Mouse (Mus musculus) kidney, adult 18-20 months (tissue): Measurements from ENCODE around the gene Matk.
"Not testable (repeated sequence)": the region's sequence is repeated elsewhere in the genome, so short reads cannot be mapped to it uniquely, and the experiment has no call there.

Experiments used
- DNase-seq: peaks from one replicate; pipeline ENCODE4 v3.0.0; 2021

Matk gene

GRCm38 (mm10) chr10:81252424-81253419 is at the start of gene Matk:
Gene Matk, plus strand, starts transcription at chr10:81252935.
- no peak for DNase-seq

- DNase-seq = no peak
Measured at GRCm38 (mm10) chr10:81202978-81203720, 49.6 kb upstream of the Matk start.

- no peak for DNase-seq
Measured at GRCm38 (mm10) chr10:81204137-81204536, 48.6 kb upstream of the Matk start.

- no peak for DNase-seq
Measured at GRCm38 (mm10) chr10:81210154-81210553, 42.6 kb upstream of the Matk start.

GRCm38 (mm10) chr10:81216260-81216659 is 36.5 kb upstream of the Matk start:
- DNase-seq = no peak

- DNase-seq = no peak
Measured at GRCm38 (mm10) chr10:81216810-81217209, 35.9 kb upstream of the Matk start.

- not testable (repeated sequence) for DNase-seq
Measured at GRCm38 (mm10) chr10:81217267-81217666, 35.5 kb upstream of the Matk start.

- peak; percentile 77 for DNase-seq
Measured at GRCm38 (mm10) chr10:81217964-81218363, 34.8 kb upstream of the Matk start.

- no peak for DNase-seq
Measured at GRCm38 (mm10) chr10:81221402-81222015, 31.2 kb upstream of the Matk start.

GRCm38 (mm10) chr10:81223731-81224130 is 29.0 kb upstream of the Matk start:
- not testable (repeated sequence) for DNase-seq

GRCm38 (mm10) chr10:81229735-81230437 is 22.8 kb upstream of the Matk start:
- DNase-seq = no peak

GRCm38 (mm10) chr10:81230438-81231332 is 22.1 kb upstream of the Matk start, which contains the start of gene Atcay:
Gene Atcay, minus strand, starts transcription at chr10:81230833.
- peak; percentile 24 for DNase-seq

- no peak for DNase-seq
Measured at GRCm38 (mm10) chr10:81231436-81231835, 21.3 kb upstream of the Matk start.

GRCm38 (mm10) chr10:81232580-81233225 is 20.0 kb upstream of the Matk start, which contains the start of gene Zfr2:
Gene Zfr2, plus strand, starts transcription at chr10:81233155.
- DNase-seq = peak; percentile 88

GRCm38 (mm10) chr10:81233226-81233585 is 19.5 kb upstream of the Matk start:
- DNase-seq = no peak

- no peak for DNase-seq
Measured at GRCm38 (mm10) chr10:81234206-81234605, 18.5 kb upstream of the Matk start.

- DNase-seq = no peak
Measured at GRCm38 (mm10) chr10:81236471-81237268, 16.1 kb upstream of the Matk start.

GRCm38 (mm10) chr10:81238618-81239017 is 14.1 kb upstream of the Matk start:
- no peak for DNase-seq

- peak; percentile 51 for DNase-seq
Measured at GRCm38 (mm10) chr10:81240876-81241275, 11.9 kb upstream of the Matk start.

GRCm38 (mm10) chr10:81242021-81242420 is 10.7 kb upstream of the Matk start:
- DNase-seq = no peak
